Mouse (Mus musculus): ENCODE data around the gene Psmc1. TPM values are rescaled to one million over a fixed set of nuclear protein-coding genes. Genes with fewer than 3 reads are reported as not detected.

The Psmc1 gene
- total RNA-seq, 4 experiments from 2014 or later: 194 to 221 (median 211) TPM

DNA sequence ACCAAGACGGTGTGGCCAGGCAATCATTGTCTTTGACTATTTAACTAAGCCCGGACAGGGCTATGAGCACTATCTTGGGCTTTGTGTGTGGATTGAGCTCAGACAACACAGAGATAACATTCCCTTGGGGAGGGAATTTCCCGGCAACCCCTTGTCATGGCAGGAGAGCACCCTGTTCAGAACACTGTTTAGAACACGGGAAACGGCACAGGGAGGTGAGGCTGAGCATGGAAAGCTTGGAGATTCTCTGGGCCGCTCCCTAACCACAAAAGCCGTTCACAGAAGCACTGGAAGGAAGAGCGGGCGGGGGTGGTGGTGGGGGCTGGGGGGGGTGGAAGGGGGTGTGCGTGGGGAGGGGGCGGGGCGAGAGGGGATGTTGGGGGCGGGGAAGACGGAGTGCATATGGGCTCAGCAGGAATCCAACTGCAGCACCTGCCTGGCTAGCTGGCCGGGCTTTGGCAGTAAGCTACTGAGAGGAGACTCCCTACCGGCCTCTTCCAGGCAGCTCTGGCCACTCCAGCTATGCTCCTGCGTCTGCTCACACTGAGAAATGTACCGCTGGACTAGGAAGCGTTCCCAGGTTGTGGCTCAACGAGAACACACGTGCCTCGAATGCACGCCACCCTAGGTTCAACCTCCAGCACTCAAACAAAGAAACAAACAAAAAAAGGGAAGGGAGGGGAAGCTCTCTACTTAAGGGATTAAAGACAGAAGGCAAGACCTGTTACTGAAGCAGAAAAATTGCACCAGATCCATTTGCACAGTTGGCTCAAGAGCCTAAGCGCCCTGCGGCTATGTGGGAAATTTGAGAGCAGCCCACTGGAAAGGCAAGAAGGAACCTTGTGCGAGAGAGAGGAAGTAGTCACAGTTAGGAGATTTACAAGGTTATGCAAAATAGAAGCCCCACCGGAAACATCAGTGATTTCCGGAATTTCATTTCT, 58.2 kb downstream of the Psmc1 start:
- DNase-seq (ENCODE audit: low spot score in 2 of 2): no peak

DNA sequence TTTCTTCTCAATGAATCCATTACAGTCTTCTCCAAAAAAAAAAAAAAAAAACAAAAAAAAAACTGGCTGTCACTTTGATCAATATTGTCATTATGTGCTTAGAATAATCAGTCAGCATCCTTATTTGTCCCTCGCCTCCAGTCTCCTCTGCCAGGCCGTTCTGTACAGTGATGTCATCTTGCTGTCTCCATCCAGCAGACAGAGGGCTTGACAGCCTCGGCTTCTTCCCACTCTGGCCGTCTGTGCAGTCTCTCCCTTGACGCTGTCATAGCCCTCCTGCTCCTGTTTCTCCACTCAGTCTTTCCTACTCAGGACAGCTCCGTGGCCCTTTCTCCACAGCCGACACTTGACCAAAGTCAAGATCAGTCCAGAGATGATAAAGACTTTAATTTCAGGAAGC, 62.5 kb downstream of the Psmc1 start:
- DNase-seq (ENCODE audit: low spot score in 2 of 2): no peak

Other genes starting within 250 kb of the Psmc1 start
- under 1 TPM; 0.15 to 0.77 (median 0.62) TPM for gene Efcab11, start 225.7 kb upstream of the Psmc1 start, total RNA-seq (2022)
- gene Tdp1, start 225.6 kb upstream of the Psmc1 start, total RNA-seq (2022): 10 to 100 TPM; 18.0 to 27.7 (median 22.2) TPM
- 10 to 100 TPM in 2 of 4 experiments, 1 to 10 TPM in 2; 9.1 to 10.2 (median 9.7) TPM for gene Kcnk13, start 145.7 kb upstream of the Psmc1 start, total RNA-seq (2022)
- 10 to 100 TPM; 18.0 to 21.0 (median 19.7) TPM for gene Nrde2, start 49.5 kb downstream of the Psmc1 start, total RNA-seq (2022)
- gene Calm1, start 89.3 kb downstream of the Psmc1 start, total RNA-seq (2022): 1,000 to 10,000 TPM; 2,052 to 2,216 (median 2,103) TPM

All from left cerebral cortex, adult 8-10 months (tissue).